Mouse (Mus musculus) MEL (cell line): ENCODE data around the gene Bach1. TPM values are rescaled to one million over a fixed set of nuclear protein-coding genes. Genes with fewer than 3 reads are reported as not detected.

Experiments
- DNase-seq: peaks from one replicate; pipeline ENCODE4 v3.0.0; 2011; ENCODE audit warnings: low read depth, low spot score
- H3K27ac ChIP-seq: 2 replicates; pipeline ENCODE4 v1.5.1; 2012; ENCODE audit warnings: low read depth, mild to moderate bottlenecking, control low read depth, low read length, moderate library complexity; ENCODE audit not compliant: control insufficient read depth
- H3K27me3 ChIP-seq, 2 experiments: fragments of 150-350 bp in 1 of 2; sonication (generic) in 1 of 2; 2 replicates each; pipeline ENCODE4 v1.6.1; 2012; ENCODE audit warnings: low read length in 2 of 2, mild to moderate bottlenecking in 2 of 2, improper control_type of control experiment in 1 of 2, moderate library complexity in 1 of 2; ENCODE audit not compliant: insufficient read depth in 2 of 2, control insufficient read depth in 1 of 2
- H3K36me3 ChIP-seq, 2 experiments: 2 replicates each; pipeline ENCODE4 v1.6.1; 2012 to 2014; ENCODE audit warnings: low read length in 2 of 2, improper control_type of control experiment in 1 of 2, inconsistent platforms in 1 of 2, mild to moderate bottlenecking in 1 of 2; ENCODE audit not compliant: insufficient read depth in 2 of 2, control insufficient read depth in 1 of 2
- H3K4me1 ChIP-seq, 2 experiments: fragments of 150-350 bp in 1 of 2; sonication (generic) in 1 of 2; 2 replicates each; pipeline ENCODE4 v1.6.1; 2012; ENCODE audit warnings: low read length in 2 of 2, improper control_type of control experiment in 1 of 2, mild to moderate bottlenecking in 1 of 2; ENCODE audit not compliant: insufficient read depth in 2 of 2, control insufficient read depth in 1 of 2
- H3K4me3 ChIP-seq, 2 experiments: fragments of 150-350 bp in 1 of 2; sonication (generic) in 1 of 2; 2 replicates each; pipeline ENCODE4 v1.5.1; 2012; ENCODE audit warnings: low read depth in 2 of 2, low read length in 2 of 2, mild to moderate bottlenecking in 2 of 2, moderate library complexity in 2 of 2, control low read depth in 1 of 2, improper control_type of control experiment in 1 of 2; ENCODE audit not compliant: control insufficient read depth in 1 of 2, insufficient read depth in 1 of 2
- H3K79me2 ChIP-seq: 2 replicates; pipeline ENCODE4 v1.6.1; 2012; ENCODE audit warnings: mild to moderate bottlenecking, low read length, moderate library complexity; ENCODE audit not compliant: control insufficient read depth, poor library complexity, insufficient read depth
- H3K9ac ChIP-seq: 2 replicates; pipeline ENCODE4 v1.6.1; 2012; ENCODE audit warnings: low read depth, mild to moderate bottlenecking, control low read depth, low read length, moderate library complexity; ENCODE audit not compliant: control insufficient read depth, poor library complexity, severe bottlenecking
- H3K9me3 ChIP-seq: fragments of 150-350 bp; sonication (generic); replicated peaks from 2 replicates; pipeline ENCODE4 v1.6.1; 2012; ENCODE audit warnings: mild to moderate bottlenecking, low read length, improper control_type of control experiment, moderate library complexity; ENCODE audit not compliant: insufficient read depth
- BHLHE40 ChIP-seq: IDR thresholded peaks from 2 replicates; pipeline ENCODE4 v1.6.1; 2012; ENCODE audit warnings: low read depth, mild to moderate bottlenecking, inconsistent platforms, low read length, improper control_type of control experiment, borderline replicate concordance
- CHD2 ChIP-seq: IDR thresholded peaks from 2 replicates; pipeline ENCODE4 v1.6.1; 2011; ENCODE audit warnings: low read length, improper control_type of control experiment
- E2F4 ChIP-seq: IDR thresholded peaks from 2 replicates; pipeline ENCODE4 v1.6.1; 2011; ENCODE audit warnings: low read depth, low read length, improper control_type of control experiment, borderline replicate concordance
- EP300 ChIP-seq, 2 experiments: IDR thresholded peaks; 2 replicates each; pipeline ENCODE4 v1.6.1; 2011; ENCODE audit warnings: improper control_type of control experiment in 2 of 2, low read length in 2 of 2, low read depth in 1 of 2, mild to moderate bottlenecking in 1 of 2
- ETS1 ChIP-seq: IDR thresholded peaks from 2 replicates; pipeline ENCODE4 v1.6.1; 2012; ENCODE audit warnings: low read depth, mild to moderate bottlenecking, inconsistent platforms, low read length, improper control_type of control experiment, moderate library complexity
- HCFC1 ChIP-seq: IDR thresholded peaks from 2 replicates; pipeline ENCODE4 v1.6.1; 2012; ENCODE audit warnings: low read depth, mild to moderate bottlenecking, inconsistent platforms, low read length, improper control_type of control experiment, moderate library complexity
- JUND ChIP-seq: IDR thresholded peaks from 2 replicates; pipeline ENCODE4 v1.6.1; 2011; ENCODE audit warnings: low read depth, mild to moderate bottlenecking, improper control_type of control experiment, low read length
- KAT2A ChIP-seq: conservative IDR thresholded peaks from 2 replicates; pipeline ENCODE4 v1.6.1; 2012; ENCODE audit warnings: low read depth, low read length, improper control_type of control experiment, inconsistent platforms
- MXI1 ChIP-seq: IDR thresholded peaks from 2 replicates; pipeline ENCODE4 v1.6.1; 2011; ENCODE audit warnings: mild to moderate bottlenecking, low read depth, low read length, improper control_type of control experiment
- MYC ChIP-seq: IDR thresholded peaks from 2 replicates; pipeline ENCODE4 v1.6.1; 2011; ENCODE audit warnings: low read depth, mild to moderate bottlenecking, low read length, improper control_type of control experiment, moderate library complexity
- POLR2AphosphoS2 ChIP-seq: IDR thresholded peaks from 2 replicates; pipeline ENCODE4 v1.6.1; 2011; ENCODE audit warnings: low read length, improper control_type of control experiment
- SIN3A ChIP-seq: IDR thresholded peaks from 2 replicates; pipeline ENCODE4 v1.6.1; 2012; ENCODE audit warnings: low read length, improper control_type of control experiment, inconsistent platforms
- SMC3 ChIP-seq: IDR thresholded peaks from 2 replicates; pipeline ENCODE4 v1.6.1; 2011; ENCODE audit warnings: low read depth, low read length, improper control_type of control experiment
- TAL1 ChIP-seq: IDR thresholded peaks from 2 replicates; pipeline ENCODE4 v1.6.1; 2012; ENCODE audit warnings: mild to moderate bottlenecking, inconsistent platforms, low read length, moderate library complexity, mixed read lengths
- TBP ChIP-seq: IDR thresholded peaks from 2 replicates; pipeline ENCODE4 v1.8.0; 2011; ENCODE audit warnings: low read depth, low read length, improper control_type of control experiment
- USF1 ChIP-seq: IDR thresholded peaks from 2 replicates; pipeline ENCODE4 v1.6.1; 2014; ENCODE audit warnings: low read depth, mild to moderate bottlenecking, inconsistent platforms, low read length, improper control_type of control experiment, moderate library complexity
- USF2 ChIP-seq, 2 experiments: IDR thresholded peaks; 2 replicates each; pipeline ENCODE4 v1.6.1; 2011 to 2012; ENCODE audit warnings: improper control_type of control experiment in 2 of 2, low read length in 2 of 2, borderline replicate concordance in 1 of 2, inconsistent platforms in 1 of 2, low read depth in 1 of 2, mild to moderate bottlenecking in 1 of 2; ENCODE audit not compliant: insufficient read depth in 1 of 2
- ZC3H11A ChIP-seq: IDR thresholded peaks from 2 replicates; pipeline ENCODE4 v1.6.1; 2012; ENCODE audit warnings: low read depth, mild to moderate bottlenecking, inconsistent platforms, low read length, improper control_type of control experiment
- ZMIZ1 ChIP-seq: IDR thresholded peaks from 2 replicates; pipeline ENCODE4 v1.6.1; 2012; ENCODE audit warnings: low read depth, mild to moderate bottlenecking, inconsistent platforms, low read length, improper control_type of control experiment, moderate library complexity
- polyA plus RNA-seq, 2 experiments: library from polyadenylated mRNA; stranded (reverse) in 1 of 2; unstranded in 1 of 2; fragments of >175 nt in 1 of 2; fragments of >200 nt in 1 of 2; gene quantifications; 2 replicates each; pipeline versions ENCODE4 v1.2.1 to v1.2.4; 2012; ENCODE audit warnings: low replicate concordance in 2 of 2, low read depth in 1 of 2; ENCODE audit not compliant: insufficient read length in 2 of 2, insufficient read depth in 1 of 2, missing spikeins in 1 of 2
- total RNA-seq: library from RNA; depleted of rRNA; stranded (reverse); fragments of 300-350 nt; gene quantifications from 2 replicates; pipeline ENCODE4 v1.2.3, GENCODE M21; 2012

Bach1 gene
- total and polyA plus RNA-seq, 3 experiments: 20.5 to 21.1 TPM; not detected in 1

- no peak for TF ChIP-seq MYC
- TF ChIP-seq ETS1: peak; percentile 23; the same call in 1 of the 2 replicates
- TF ChIP-seq EP300 (IDR thresholded peaks at IDR 0.05; ENCODE audit: low read depth in 1 of 2, low read length in 2 of 2): no peak; a peak in 1 of 4 replicates
- TF ChIP-seq ZMIZ1: no peak; the same call in 1 of the 2 replicates
These were observed at the start of gene Bach1 (continued) for GRCm38 (mm10) chr16:87698692-87699305.

DNA sequence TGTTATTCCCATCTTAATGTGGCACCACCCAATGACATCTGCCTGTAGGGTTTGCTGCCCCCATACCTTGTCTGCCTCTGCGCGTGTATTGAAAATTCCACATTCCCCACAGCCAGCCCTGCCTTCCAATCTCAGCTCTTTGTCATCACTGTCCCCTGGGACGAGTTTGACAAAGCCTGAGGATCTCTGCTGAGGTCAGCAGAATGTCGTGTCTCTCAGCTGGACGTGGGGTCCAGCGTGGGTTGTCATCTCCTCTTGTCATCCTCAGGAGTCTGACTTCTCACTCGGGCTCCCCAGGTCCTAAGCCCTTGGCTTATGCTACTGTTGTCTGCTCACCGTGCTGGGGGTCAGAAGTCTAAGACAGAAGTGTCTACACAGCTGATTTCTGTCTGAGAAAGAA is 46.4 kb upstream of the Bach1 start:
- no peak for TF ChIP-seq USF1
- Histone ChIP-seq H3K9ac (no peak overlapping the region), H3K27me3 (no peaks in the 10 kb centered on the region), H3K27ac (no peak overlapping the region), H3K36me3 (no peaks in the 10 kb centered on the region), H3K4me3 (no peak overlapping the region), H3K4me1 (no peaks in the 10 kb centered on the region), H3K79me2 (no peaks in the 10 kb centered on the region), H3K9me3 (no peaks in the 10 kb centered on the region)
- no peak for DNase-seq

DNA sequence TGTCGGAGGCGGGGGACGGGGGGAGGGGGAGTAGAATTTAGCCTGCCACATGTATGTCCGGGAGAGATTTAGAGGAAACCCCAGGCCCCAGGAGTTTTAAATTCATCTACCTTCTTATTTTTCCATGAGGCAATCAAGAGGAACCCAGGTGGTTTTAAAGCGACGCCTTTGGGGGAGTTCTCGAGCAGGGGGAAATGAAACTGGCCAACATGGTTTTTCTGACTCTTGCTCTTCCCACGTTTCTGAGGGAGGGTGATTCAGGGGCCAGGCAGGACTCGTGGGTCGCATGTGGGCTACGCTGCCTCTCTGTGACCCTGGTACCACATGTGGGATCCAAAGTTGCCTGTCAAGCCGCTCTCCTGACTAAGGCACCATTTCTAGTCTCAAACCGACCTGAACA is 45.8 kb upstream of the Bach1 start:
- Histone ChIP-seq H3K9ac (no peak overlapping the region), H3K4me1 (no peaks in the 10 kb centered on the region), H3K36me3 (no peaks in the 10 kb centered on the region), H3K4me3 (no peak overlapping the region), H3K9me3 (no peaks in the 10 kb centered on the region), H3K79me2 (no peaks in the 10 kb centered on the region), H3K27me3 (no peaks in the 10 kb centered on the region), H3K27ac (no peak overlapping the region)
- DNase-seq: no peak
- no peak for TF ChIP-seq KAT2A
- no peak for TF ChIP-seq ZMIZ1
- TF ChIP-seq HCFC1: no peak

DNA sequence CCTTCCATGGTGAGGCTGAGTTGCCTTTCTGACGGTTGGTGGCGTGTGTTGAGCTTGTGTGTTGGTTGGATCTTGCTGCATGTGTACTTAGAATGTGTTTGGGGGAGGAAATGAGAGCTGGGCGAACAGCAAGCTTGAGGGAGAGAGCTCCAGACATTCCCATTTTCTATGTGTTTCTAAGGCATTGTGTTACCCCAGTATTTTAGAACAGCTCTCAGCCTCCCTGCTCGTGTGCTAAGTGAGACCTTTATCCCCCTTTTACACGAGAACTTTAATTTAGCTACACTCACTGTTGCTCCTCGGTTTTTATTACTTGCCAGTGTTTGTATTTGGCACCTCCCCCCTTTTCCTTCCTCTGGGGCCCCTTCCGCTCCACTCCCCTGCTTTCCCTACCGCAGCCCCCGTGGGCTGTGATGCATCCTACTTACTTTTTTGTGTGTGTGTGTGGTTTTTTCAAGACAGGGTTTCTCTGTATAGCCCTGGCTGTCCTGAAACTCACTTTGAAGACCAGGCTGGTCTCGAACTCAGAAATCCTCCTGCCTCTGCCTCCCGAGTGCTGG is 44.6 kb upstream of the Bach1 start:
- H3K36me3 ChIP-seq: no peaks in the 10 kb centered on the region

More for the DNA sequence above, 44.6 kb upstream of the Bach1 start:
- H3K27me3 ChIP-seq: no peaks in the 10 kb centered on the region
- no peaks in the 10 kb centered on the region for H3K79me2 ChIP-seq
- H3K27ac ChIP-seq: no peak overlapping the region
- H3K4me1 ChIP-seq: no peaks in the 10 kb centered on the region
- no peak overlapping the region for H3K9ac ChIP-seq
- TF ChIP-seq JUND (no peak), SMC3 (no peak), TBP (no peak), ETS1 (no peak), ZC3H11A (no peak), EP300 (IDR thresholded peaks at IDR 0.05; ENCODE audit: low read depth in 1 of 2, low read length in 2 of 2) (no peak), POLR2AphosphoS2 (no peak), BHLHE40 (no peak), MXI1 (no peak), E2F4 (no peak), SIN3A (no peak), CHD2 (no peak), TAL1 (no peak), USF2 (IDR thresholded peaks at IDR 0.05; ENCODE audit: borderline replicate concordance in 1 of 2, insufficient read depth in 1 of 2, low read depth in 1 of 2, low read length in 2 of 2) (no peak)
- DNase-seq: no peak
- H3K4me3 ChIP-seq: no peak overlapping the region
- no peaks in the 10 kb centered on the region for H3K9me3 ChIP-seq
